Mouse (Mus musculus) small intestine, adult 2 months (tissue): Measurements from ENCODE around the gene Txk.

Experiments used
- CTCF ChIP-seq: fragments of 200-500 bp; IDR thresholded peaks from 2 replicates; pipeline ENCODE4 v1.5.1; 2012; ENCODE audit warnings: low read depth, mild to moderate bottlenecking, control low read depth, inconsistent platforms, low read length, moderate library complexity, mixed read lengths; ENCODE audit not compliant: insufficient replicate concordance, insufficient read length; ENCODE audit errors: extremely low read depth
- POLR2A ChIP-seq: fragments of 200-500 bp; IDR thresholded peaks from 2 replicates; pipeline ENCODE4 v1.6.1; 2012; ENCODE audit warnings: low read depth, mild to moderate bottlenecking, control low read depth, inconsistent platforms, low read length, moderate library complexity

DNA sequence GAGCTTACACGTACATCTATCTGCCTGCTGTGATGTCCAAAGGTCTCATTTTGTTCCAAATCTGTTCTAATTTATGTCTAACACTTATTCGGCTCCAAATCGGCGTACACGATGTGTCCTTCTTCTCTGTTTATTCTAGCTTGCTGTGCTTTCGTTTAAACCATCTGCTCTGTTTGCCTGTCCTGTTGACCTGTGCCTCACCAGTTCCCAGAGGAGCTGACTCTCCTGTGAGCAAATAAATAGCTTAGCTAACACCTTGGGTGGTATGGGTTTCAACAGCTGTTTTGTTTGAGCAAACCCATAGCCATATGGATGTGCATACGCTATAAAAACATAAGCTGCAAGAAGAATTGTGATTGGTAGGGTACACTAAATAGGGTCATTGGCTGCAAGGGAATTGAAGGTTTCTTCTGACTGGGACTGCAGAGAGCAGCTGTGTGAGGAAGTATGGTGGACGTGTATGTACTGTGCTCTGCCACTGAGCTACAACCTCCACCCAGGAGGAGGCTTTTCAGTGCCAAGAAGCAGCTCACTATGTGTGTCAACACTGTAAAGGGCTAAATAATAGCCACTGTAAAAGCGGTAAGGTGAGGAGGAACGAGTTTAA, 99.4 kb downstream of the Txk start:
- TF ChIP-seq POLR2A = no peak
- TF ChIP-seq CTCF = no peak
